Mouse (Mus musculus): Measurements from ENCODE around the gene Myadml2. TPM values are rescaled to one million over a fixed set of nuclear protein-coding genes. Genes with fewer than 3 reads are reported as not detected.

Myadml2 gene
- polyA plus RNA-seq, 2 experiments = 0.07 to 0.67 TPM

DNA sequence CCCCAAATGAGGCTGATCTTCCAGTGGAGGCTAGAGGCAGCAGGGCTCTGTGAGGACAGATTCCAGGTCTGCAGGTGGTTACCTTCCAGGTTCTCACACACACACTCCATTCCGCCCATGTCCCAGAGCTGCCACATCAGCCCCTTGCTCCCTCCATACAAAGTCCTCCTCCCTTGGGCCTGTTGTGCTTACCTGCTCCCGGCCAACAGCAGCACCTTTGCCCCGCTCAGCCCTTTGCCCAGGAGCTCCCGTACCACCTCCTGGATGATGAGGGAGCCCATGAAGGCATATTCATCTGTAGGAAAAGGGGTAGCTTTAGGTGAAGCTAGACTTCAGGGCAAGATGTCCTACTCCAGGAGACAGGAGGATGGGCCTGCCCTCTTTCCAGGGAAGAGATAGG is 9.3 kb upstream of the Myadml2 start:
- Histone ChIP-seq H3K4me2 (ENCODE audit: low read depth) (no peak overlapping the region), H3K4me1 (replicated peaks; ENCODE audit: control insufficient read depth in 2 of 2, insufficient read depth in 2 of 2, low read length in 1 of 2) (no peaks in the 10 kb centered on the region), H3K9me3 (ENCODE audit: control insufficient read depth, low read length) (no peaks in the 10 kb centered on the region), H3K36me3 (replicated peaks; ENCODE audit: control insufficient read depth, insufficient read depth, low read depth) (no peaks in the 10 kb centered on the region), H3K27ac (no peak overlapping the region), H3K27me3 (ENCODE audit: control insufficient read depth, insufficient read depth, low read length) (peaks cover 52% of the 10 kb centered on the region), H3K9ac (replicated peaks) (no peak overlapping the region), H3K4me3 (ENCODE audit: insufficient read depth in 1 of 2, low read depth in 2 of 2, low read length in 2 of 2) (no peak overlapping the region)
- no peak for DNase-seq (ENCODE audit: low read depth in 3 of 3, low spot score in 3 of 3)
- ATAC-seq (ENCODE audit: insufficient read depth) = no peak
- TF ChIP-seq EP300 (IDR thresholded peaks at IDR 0.05; ENCODE audit: low read depth) = no peak
- TF ChIP-seq CTCF (IDR thresholded peaks at IDR 0.05; ENCODE audit: low read depth) = no peak
- WGBS (ENCODE audit: insufficient replicate concordance) = 69% methylated on average over 4 of the region's 4 CpGs

GRCm38 (mm10) chr11:120654741-120655140 is 6.8 kb upstream of the Myadml2 start:
- Histone ChIP-seq H3K27me3 (ENCODE audit: control insufficient read depth, insufficient read depth, low read length) (peaks cover 26% of the 10 kb centered on the region), H3K9me3 (ENCODE audit: control insufficient read depth, low read length) (no peaks in the 10 kb centered on the region), H3K27ac (no peak overlapping the region), H3K36me3 (replicated peaks; ENCODE audit: control insufficient read depth, insufficient read depth, low read depth) (no peaks in the 10 kb centered on the region), H3K4me2 (ENCODE audit: low read depth) (no peak overlapping the region), H3K9ac (replicated peaks) (no peak overlapping the region), H3K4me3 (ENCODE audit: insufficient read depth in 1 of 2, low read depth in 2 of 2, low read length in 2 of 2) (no peak overlapping the region), H3K4me1 (replicated peaks; ENCODE audit: control insufficient read depth in 2 of 2, insufficient read depth in 2 of 2, low read length in 1 of 2) (no peaks in the 10 kb centered on the region)
- WGBS (ENCODE audit: insufficient replicate concordance) = 49% methylated on average over 3 of the region's 3 CpGs
- ATAC-seq (ENCODE audit: insufficient read depth) (no peak), DNase-seq (ENCODE audit: low read depth in 3 of 3, low spot score in 3 of 3) (no peak)
- TF ChIP-seq CTCF (IDR thresholded peaks at IDR 0.05; ENCODE audit: low read depth) = no peak
- no peak for TF ChIP-seq EP300 (IDR thresholded peaks at IDR 0.05; ENCODE audit: low read depth)

GRCm38 (mm10) chr11:120651872-120652271 is 3.9 kb upstream of the Myadml2 start:
- TF ChIP-seq EP300 (IDR thresholded peaks at IDR 0.05; ENCODE audit: low read depth) (no peak), CTCF (IDR thresholded peaks at IDR 0.05; ENCODE audit: low read depth) (peak; percentile 74)
- no peak overlapping the region for H3K9ac ChIP-seq (replicated peaks)
- H3K27ac ChIP-seq = no peak overlapping the region
- WGBS (ENCODE audit: insufficient replicate concordance) = 56% methylated on average over 3 of the region's 3 CpGs
- H3K27me3 ChIP-seq (ENCODE audit: control insufficient read depth, insufficient read depth, low read length) = peaks cover 6% of the 10 kb centered on the region; the same call in 1 of the 2 replicates
- H3K4me1 ChIP-seq (replicated peaks; ENCODE audit: control insufficient read depth in 2 of 2, insufficient read depth in 2 of 2, low read length in 1 of 2) = no peaks in the 10 kb centered on the region; a peak in 1 of 4 replicates
- H3K36me3 ChIP-seq (replicated peaks; ENCODE audit: control insufficient read depth, insufficient read depth, low read depth) = no peaks in the 10 kb centered on the region
- no peak overlapping the region for H3K4me2 ChIP-seq (ENCODE audit: low read depth)
- no peak for ATAC-seq (ENCODE audit: insufficient read depth)
- DNase-seq (ENCODE audit: low read depth in 3 of 3, low spot score in 3 of 3) = no peak
- H3K9me3 ChIP-seq (ENCODE audit: control insufficient read depth, low read length) = no peaks in the 10 kb centered on the region
- no peak overlapping the region for H3K4me3 ChIP-seq (ENCODE audit: insufficient read depth in 1 of 2, low read depth in 2 of 2, low read length in 2 of 2)

DNA sequence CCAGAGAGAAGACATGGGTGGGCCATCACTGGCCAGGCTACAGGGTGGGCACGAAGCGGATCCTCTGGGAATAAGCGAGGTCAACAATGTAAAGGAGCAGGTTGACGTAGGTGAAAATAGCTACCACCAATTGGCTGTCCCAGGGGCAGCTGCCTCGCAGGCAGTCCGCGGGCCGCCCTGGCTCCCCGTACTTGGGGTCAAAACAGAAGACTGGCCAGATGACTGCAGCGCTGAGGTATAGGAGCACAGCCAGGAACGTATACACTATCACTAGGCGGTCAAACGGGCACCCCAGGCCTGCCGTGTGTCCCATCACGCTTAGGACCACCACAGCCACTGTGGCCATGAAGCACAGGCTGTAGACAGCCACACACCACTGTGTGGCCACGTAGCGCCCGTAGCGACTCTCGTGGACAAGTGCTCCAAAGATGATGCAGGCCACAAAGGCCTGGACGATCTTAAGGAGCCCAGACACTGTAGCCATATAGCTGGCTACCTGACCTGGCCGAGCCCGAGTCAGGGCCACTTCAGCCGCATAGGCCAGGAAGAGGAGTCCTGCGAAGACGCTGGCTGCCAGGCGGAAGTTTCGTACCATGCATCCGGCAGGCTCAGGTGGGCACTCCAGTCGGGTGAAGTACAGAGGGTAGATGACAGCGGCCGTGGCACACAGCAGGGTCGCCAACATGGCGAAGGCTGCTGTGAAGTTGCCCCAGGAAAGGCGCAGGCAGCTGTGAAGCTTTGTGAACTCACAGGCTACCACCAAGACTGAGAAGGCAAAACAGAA is 719 bp downstream of the Myadml2 start:
- H3K27ac ChIP-seq = no peak overlapping the region
- no peak overlapping the region for H3K9ac ChIP-seq (replicated peaks)
- WGBS (ENCODE audit: insufficient replicate concordance) = 76% methylated on average over 35 of the region's 35 CpGs

GRCm38 (mm10) chr11:120643601-120643987 is 4.4 kb downstream of the Myadml2 start, which contains the start of gene Pycr1:
Gene Pycr1, minus strand, starts transcription at chr11:120643769.
- TF ChIP-seq CTCF (IDR thresholded peaks at IDR 0.05; ENCODE audit: low read depth) (no peak), EP300 (IDR thresholded peaks at IDR 0.05; ENCODE audit: low read depth) (no peak)
- Histone ChIP-seq H3K4me2 (ENCODE audit: low read depth) (peak within 1 kb of the TSS; percentile 97), H3K27me3 (ENCODE audit: control insufficient read depth, insufficient read depth, low read length) (peaks cover 4% of the 10 kb centered on the region), H3K4me3 (ENCODE audit: insufficient read depth in 1 of 2, low read depth in 2 of 2, low read length in 2 of 2) (peak within 1 kb of the TSS; percentile 60 to 66), H3K9me3 (ENCODE audit: control insufficient read depth, low read length) (no peaks in the 10 kb centered on the region), H3K9ac (replicated peaks) (peak within 1 kb of the TSS; percentile 58), H3K36me3 (replicated peaks; ENCODE audit: control insufficient read depth, insufficient read depth, low read depth) (no peaks in the 10 kb centered on the region), H3K4me1 (replicated peaks; ENCODE audit: control insufficient read depth in 2 of 2, insufficient read depth in 2 of 2, low read length in 1 of 2) (peaks cover 7 to 8% of the 10 kb centered on the region in 2 experiments), H3K27ac (no peak within 1 kb of the TSS)
- DNase-seq (ENCODE audit: low read depth in 3 of 3, low spot score in 3 of 3) (peak; percentile 85 to 90 (median 86)), ATAC-seq (ENCODE audit: insufficient read depth) (peak; percentile 99)
- WGBS (ENCODE audit: insufficient replicate concordance) = under 1% methylated on average over 15 of the region's 15 CpGs

More for the DNA sequence above, 719 bp downstream of the Myadml2 start:
- Histone ChIP-seq H3K4me2 (ENCODE audit: low read depth) (peak overlapping the region; percentile 55; the same call in 1 of the 2 replicates), H3K4me3 (ENCODE audit: insufficient read depth in 1 of 2, low read depth in 2 of 2, low read length in 2 of 2) (no peak overlapping the region), H3K27me3 (ENCODE audit: control insufficient read depth, insufficient read depth, low read length) (peaks cover 4% of the 10 kb centered on the region), H3K4me1 (replicated peaks; ENCODE audit: control insufficient read depth in 2 of 2, insufficient read depth in 2 of 2, low read length in 1 of 2) (peaks cover 7 to 8% of the 10 kb centered on the region in 2 experiments), H3K9me3 (ENCODE audit: control insufficient read depth, low read length) (no peaks in the 10 kb centered on the region), H3K36me3 (replicated peaks; ENCODE audit: control insufficient read depth, insufficient read depth, low read depth) (no peaks in the 10 kb centered on the region)
- no peak for ATAC-seq (ENCODE audit: insufficient read depth)
- DNase-seq (ENCODE audit: low read depth in 3 of 3, low spot score in 3 of 3) = no peak
- no peak for TF ChIP-seq CTCF (IDR thresholded peaks at IDR 0.05; ENCODE audit: low read depth)
- no peak for TF ChIP-seq EP300 (IDR thresholded peaks at IDR 0.05; ENCODE audit: low read depth)

Measured in liver, embryonic 14.5 days (tissue).